Mouse (Mus musculus): ENCODE measurements around the gene Gm20388. TPM values are rescaled to one million over a fixed set of nuclear protein-coding genes. Genes with fewer than 3 reads are reported as not detected.

Gene Gm20388
- total RNA-seq, 2 experiments from 2014 or later: 1.9 to 2.0 TPM

DNA sequence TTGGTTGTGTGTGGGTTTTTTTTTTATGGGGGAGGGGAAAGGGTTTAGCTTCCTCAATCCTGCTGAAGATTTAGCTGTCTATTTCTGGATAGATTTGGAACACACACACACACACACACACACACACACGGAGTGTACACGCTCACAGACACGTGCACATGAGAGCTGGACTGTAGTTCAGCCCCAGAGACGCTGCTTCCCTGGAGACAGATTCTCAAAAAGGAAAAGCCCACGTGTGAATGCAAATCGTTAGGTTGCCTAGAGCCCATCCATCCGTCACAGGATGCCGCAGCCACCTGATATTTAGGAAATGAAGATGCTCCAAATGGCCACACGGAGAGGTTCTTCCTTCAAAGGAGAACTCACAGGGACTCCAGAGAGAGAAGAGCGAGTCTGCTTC is 3969.6 kb downstream of the Gm20388 start:
- DNase-seq: no peak

DNA sequence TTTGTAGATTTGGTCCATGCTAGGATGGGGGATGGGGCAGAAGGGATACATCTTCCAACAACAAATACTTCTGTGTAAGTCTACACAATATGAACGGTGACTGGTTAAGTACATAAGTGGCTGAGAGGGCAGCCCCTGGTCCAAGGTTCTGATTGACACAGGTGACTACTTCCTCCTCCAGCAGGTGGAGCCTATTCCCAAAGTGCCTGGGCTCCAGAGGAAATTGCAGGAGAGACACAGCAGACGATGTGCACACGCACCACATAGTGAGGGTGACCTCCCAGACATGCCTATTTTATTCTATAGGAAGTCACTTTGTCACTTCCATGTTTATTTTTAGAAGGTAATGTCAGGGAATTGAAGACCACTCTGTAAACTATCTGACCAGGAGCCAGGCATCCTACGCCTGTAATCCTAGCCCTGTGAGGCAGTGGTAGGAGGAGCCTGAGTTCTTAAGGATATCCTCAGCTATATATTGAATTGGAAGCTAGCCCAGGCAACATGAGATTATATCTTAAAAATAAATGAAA is 3970.2 kb downstream of the Gm20388 start:
- DNase-seq: no peak

DNA sequence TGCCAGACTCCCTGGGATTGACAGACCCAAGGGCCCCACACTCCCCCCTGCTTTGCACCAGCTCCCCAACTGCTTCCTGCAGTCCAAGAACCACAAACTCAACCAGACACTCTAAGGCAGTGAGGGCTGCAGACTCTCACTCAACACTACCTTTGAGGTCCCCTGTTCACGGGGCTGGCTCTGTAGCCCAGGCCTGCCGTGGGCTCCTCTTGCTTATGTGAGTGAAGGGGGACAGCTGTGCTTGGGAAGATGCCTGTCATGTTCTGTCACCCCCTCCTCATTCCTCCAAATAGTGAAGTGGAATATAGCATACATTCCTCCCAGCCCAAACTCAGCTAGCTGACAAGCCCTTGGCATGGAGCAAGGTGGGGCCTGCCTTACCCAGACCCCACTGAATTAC is 3971.8 kb downstream of the Gm20388 start:
- DNase-seq: no peak

- no peak for DNase-seq
These were observed 3972.5 kb downstream of the Gm20388 start for GRCm38 (mm10) chr8:123883094-123883493.

GRCm38 (mm10) chr8:123884721-123885565 is 3974.3 kb downstream of the Gm20388 start:
- DNase-seq: no peak

DNA sequence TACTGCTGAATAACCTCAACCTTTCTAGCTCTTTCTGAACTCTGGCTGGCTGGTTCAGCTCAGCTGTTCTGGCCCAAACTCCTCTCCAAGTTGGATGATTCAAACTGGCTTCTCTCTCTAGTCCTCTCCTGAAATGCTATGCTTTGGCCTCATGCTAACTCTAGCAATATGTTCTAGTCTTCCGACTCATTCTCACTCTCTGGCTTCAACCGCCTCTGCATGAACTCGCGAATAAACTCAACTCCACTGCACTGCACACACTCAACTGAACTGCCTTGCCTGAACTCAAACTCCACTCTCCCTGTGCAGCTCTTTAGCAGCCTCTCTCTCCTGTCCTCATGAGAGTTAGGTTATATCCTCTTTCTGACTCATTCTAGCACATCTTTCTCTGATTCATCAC is 3976.5 kb downstream of the Gm20388 start:
- no peak for DNase-seq

- no peak for DNase-seq
These were observed 3977.3 kb downstream of the Gm20388 start for GRCm38 (mm10) chr8:123887956-123888355.

DNA sequence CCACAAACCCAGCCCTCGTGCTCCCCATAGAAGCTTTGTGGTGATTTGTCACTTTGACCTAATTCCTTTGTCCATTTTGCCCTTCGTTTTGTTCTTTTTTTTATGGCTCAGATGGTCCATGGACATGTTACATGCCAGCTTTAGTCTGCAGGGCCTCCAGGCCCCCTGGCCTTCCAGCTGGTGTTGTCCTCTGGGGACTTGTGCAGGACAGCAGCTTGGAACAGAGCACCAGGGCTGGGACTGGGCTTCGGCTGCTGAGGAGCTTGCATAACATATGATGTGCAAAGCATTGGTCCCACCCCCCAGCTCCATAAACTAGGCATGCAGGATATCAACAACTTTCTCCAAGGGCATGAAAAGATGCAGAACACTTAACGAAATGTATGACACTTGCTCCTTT is 3979.2 kb downstream of the Gm20388 start:
- no peak for DNase-seq

GRCm38 (mm10) chr8:123891271-123891670 is 3980.6 kb downstream of the Gm20388 start:
- DNase-seq: peak; percentile 83

DNA sequence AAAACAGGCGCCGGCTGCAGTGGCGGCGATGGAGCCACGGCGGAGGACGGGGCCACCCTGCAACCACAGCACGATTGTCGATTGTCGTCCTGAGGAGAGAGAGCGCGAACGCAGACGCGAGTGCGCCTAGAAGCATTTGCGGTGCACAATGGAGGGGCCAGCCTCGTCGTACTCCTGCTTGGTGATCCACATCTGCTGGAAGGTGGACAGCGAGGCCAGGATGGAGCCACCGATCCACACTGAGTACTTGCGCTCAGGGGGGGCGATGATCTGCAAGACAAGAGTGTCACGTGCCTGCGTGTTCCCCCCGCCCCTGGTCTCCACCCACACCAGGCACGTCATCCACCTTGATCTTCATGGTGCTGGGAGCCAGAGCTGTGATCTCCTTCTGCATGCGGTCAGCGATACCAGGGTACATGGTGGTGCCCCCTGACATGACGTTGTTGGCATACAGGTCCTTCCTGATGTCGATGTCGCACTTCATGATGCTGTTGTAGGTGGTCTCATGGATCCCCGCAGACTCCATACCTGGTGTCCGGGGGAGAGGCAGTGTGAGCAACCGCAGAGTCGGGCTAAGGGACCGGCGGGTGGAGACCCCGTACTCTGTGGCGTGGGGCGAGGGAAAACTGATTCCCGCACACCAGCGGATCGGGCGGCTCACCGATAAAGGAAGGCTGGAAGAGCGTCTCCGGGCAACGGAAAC is 3981.4 kb downstream of the Gm20388 start:
- DNase-seq: peak; percentile 16

- DNase-seq: no peak
These were observed 3982.0 kb downstream of the Gm20388 start for GRCm38 (mm10) chr8:123892586-123893155.

GRCm38 (mm10) chr8:123893413-123893812 is 3982.8 kb downstream of the Gm20388 start:
- DNase-seq: no peak

DNA sequence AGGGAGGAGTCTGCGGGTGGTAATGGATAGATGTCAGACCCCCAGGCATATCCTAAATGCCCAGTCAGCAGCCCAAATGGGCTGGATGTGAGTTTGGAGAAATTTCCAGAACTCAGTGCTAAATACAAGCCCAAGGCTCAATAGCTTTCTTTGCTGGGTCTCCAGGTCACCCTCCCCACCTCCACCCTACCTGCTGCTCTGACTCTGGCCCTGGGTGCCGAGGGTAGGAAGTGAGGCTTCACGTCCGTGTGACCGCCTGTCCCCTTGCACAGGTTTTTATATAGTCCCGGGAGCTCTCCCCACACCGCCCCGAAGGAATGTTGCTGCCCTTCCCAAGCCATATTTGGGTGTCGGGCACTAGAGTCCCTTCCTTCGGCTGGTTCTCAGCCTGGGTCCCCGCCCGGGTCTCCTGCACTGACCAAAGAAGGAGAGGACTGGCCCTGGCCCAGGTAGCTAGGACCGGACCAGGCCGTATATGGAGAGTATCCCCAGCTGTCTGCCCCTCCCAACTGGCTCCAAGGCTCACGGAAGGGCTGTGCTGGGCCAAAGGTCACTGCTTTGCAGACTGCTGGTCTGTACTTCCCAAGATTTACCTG is 3984.0 kb downstream of the Gm20388 start, which contains the start of gene Acta1:
Gene Acta1 (minus strand): TSS at position 250 of the 596 bp plus-strand sequence.
- DNase-seq: no peak

DNA sequence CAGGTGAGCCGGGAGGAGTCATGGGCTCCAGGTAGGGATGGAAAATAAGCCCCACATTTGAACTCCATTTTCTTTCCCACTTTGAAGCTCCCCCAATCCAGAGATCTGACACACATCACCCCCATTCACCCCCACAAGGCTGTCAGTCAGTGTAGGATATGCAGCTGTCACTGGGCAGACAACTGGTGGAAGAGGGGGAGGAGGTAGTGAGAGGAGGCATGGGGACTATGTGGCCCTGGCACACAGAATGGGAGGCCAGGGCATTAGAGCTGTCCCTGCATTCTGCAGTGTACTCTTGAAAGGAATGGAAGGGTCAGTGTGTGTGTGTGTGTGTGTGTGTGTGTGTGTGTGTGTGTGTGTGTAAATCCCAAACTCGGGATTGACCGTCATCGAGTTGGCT is 3984.6 kb downstream of the Gm20388 start:
- no peak for DNase-seq

- DNase-seq: no peak
These were observed 3985.2 kb downstream of the Gm20388 start for GRCm38 (mm10) chr8:123895680-123896365.

- DNase-seq: no peak
These were observed 3985.7 kb downstream of the Gm20388 start for GRCm38 (mm10) chr8:123896366-123896761.

DNA sequence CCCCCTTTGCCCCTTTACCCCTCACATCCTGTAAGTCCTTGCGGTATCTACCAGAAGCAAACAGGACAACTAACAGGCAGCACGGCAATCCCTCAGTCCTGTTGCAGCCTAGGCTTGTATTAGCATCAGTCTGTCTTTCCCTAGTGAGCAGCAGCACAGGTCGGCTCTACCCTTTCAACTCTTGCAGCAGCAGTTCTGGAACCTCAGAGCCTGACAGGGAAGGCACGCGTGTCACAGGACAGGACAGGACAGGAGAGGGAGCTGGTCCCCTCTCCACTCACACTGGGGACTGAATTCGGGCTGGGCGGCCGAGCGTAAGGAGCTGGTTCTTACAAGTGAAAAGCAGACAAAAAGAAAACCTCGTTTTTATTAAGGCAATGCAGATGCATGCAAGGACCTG is 3986.1 kb downstream of the Gm20388 start:
- DNase-seq: no peak

DNA sequence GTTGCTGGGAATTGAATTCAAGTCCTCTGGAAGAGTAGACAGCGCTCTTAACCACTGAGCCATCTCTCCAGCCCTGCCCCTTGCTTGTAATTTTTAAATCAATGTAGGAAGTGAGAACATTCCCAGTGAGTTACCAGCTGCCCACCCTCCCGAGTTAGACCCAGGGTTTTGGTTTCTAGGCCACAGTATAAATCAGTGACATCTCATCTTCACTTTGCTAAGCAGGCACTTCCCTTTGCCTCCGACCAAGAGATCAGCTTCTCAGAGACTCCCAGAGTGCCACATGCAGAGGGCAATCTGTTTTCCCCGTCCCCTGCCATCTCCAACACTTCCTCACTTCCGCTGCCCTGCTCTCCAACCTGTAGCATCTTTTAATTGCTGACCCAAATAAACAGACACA is 3987.9 kb downstream of the Gm20388 start:
- no peak for DNase-seq

- no peak for DNase-seq
These were observed 3988.7 kb downstream of the Gm20388 start for GRCm38 (mm10) chr8:123899366-123899765.

GRCm38 (mm10) chr8:123902653-123903052 is 3992.0 kb downstream of the Gm20388 start:
- DNase-seq: peak; percentile 47

GRCm38 (mm10) chr8:123907604-123908003 is 3997.0 kb downstream of the Gm20388 start:
- DNase-seq: no peak

GRCm38 (mm10) chr8:123912265-123912664 is 4001.6 kb downstream of the Gm20388 start:
- no peak for DNase-seq
